Mouse (Mus musculus) lung, adult 2 months (tissue): ENCODE data around the gene Olfr715.
"Not testable (repeated sequence)": the region's sequence is repeated elsewhere in the genome, so short reads cannot be mapped to it uniquely, and the experiment has no call there.

Experiments used
- CTCF ChIP-seq: fragments of 200-500 bp; IDR thresholded peaks from 2 replicates; pipeline ENCODE4 v1.5.1; 2011; ENCODE audit warnings: mild to moderate bottlenecking, low read length, control low read depth; ENCODE audit not compliant: insufficient read depth
- POLR2A ChIP-seq: fragments of 200-500 bp; IDR thresholded peaks from 2 replicates; pipeline ENCODE4 v1.6.1; 2011; ENCODE audit warnings: low read depth, mild to moderate bottlenecking, control low read depth, low read length, borderline replicate concordance; ENCODE audit errors: extremely low read depth

DNA sequence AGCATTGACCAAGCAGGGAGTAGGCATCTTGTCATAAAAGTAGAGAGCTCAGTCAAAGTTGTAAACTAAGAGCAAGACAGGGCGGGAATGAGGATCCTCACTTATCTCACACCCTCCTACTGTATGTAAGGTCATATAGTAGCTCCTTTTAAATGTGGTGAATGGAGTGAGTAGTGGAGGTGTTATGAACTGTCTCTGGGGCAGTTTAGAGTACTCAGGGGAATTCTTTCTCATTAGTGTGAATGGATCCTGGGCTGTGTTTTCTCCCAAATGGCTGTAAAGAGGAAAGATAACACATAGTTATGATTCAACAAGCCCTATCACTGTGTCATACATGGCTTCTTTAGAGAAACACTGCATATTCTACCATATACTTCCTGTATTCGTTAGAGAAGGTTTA is 20.6 kb downstream of the Olfr715 start, which contains the start of gene Olfr715b:
- TF ChIP-seq POLR2A, CTCF: not testable (repeated sequence)
